Mouse (Mus musculus) small intestine, adult 2 months (tissue): Measurements from ENCODE around the gene Capza3.

Experiments
- CTCF ChIP-seq: fragments of 200-500 bp; IDR thresholded peaks from 2 replicates; pipeline ENCODE4 v1.5.1; 2012; ENCODE audit warnings: low read depth, mild to moderate bottlenecking, control low read depth, inconsistent platforms, low read length, moderate library complexity, mixed read lengths; ENCODE audit not compliant: insufficient replicate concordance, insufficient read length; ENCODE audit errors: extremely low read depth
- POLR2A ChIP-seq: fragments of 200-500 bp; IDR thresholded peaks from 2 replicates; pipeline ENCODE4 v1.6.1; 2012; ENCODE audit warnings: low read depth, mild to moderate bottlenecking, control low read depth, inconsistent platforms, low read length, moderate library complexity

DNA sequence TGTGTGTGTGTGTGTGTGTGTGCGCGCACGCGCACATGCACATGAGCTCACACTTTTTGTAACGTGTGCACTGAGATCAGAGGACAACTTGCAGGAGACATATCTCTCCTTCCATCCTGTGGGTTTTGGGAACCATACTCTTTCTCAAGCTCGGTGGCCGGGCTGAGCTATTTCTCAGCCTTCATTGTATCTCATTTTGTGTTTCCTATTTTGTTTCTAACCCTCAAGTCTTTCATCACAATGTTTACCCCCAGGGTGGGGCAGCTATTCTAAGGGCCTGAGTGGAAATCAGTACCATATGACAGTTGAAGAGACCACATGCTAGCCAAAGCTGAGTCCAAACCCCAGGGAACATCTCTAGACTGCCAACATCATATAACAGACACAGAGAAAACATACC, at the start of gene Capza3:
- TF ChIP-seq CTCF = no peak
- TF ChIP-seq POLR2A = no peak
